Mouse (Mus musculus) hindbrain, postnatal 0 days (tissue): Measurements from ENCODE around the gene Gng3. TPM values are rescaled to one million over a fixed set of nuclear protein-coding genes. Genes with fewer than 3 reads are reported as not detected.

ENCODE experiments used
- ATAC-seq: fragments of 200-750 bp; cut with Nextera tagmentation; 2 replicates; pipeline ENCODE4 v1.8.0; 2017; ENCODE audit warnings: mild to moderate bottlenecking, moderate TSS enrichment, moderate library complexity
- DNase-seq: peaks from one replicate; pipeline ENCODE4 v3.0.0-alpha.2; 2015; ENCODE audit warnings: low spot score
- H3K27ac ChIP-seq: fragments of 300-500 bp; sonication (generic); 2 replicates; pipeline ENCODE4 v1.5.1; 2014; ENCODE audit warnings: mild to moderate bottlenecking
- H3K27me3 ChIP-seq: fragments of 300-500 bp; sonication (generic); 2 replicates; pipeline ENCODE4 v1.6.1; 2014; ENCODE audit warnings: low read length, mixed read lengths; ENCODE audit not compliant: insufficient read depth
- H3K36me3 ChIP-seq: fragments of 300-500 bp; sonication (generic); 2 replicates; pipeline ENCODE4 v1.6.1; 2014; ENCODE audit warnings: low read length, mixed read lengths; ENCODE audit not compliant: insufficient read depth
- H3K4me1 ChIP-seq: fragments of 300-500 bp; sonication (generic); 2 replicates; pipeline ENCODE4 v1.6.1; 2014; ENCODE audit warnings: antibody characterized with exemption, low read length, mixed read lengths; ENCODE audit not compliant: insufficient read depth
- H3K4me2 ChIP-seq: fragments of 300-500 bp; sonication (generic); 2 replicates; pipeline ENCODE4 v1.6.1; 2014; ENCODE audit warnings: low read depth, mild to moderate bottlenecking, low read length, moderate library complexity, mixed read lengths
- H3K4me3 ChIP-seq: fragments of 300-500 bp; sonication (generic); 2 replicates; pipeline ENCODE4 v1.5.1; 2014; ENCODE audit warnings: low read length
- H3K9ac ChIP-seq: fragments of 300-500 bp; sonication (generic); replicated peaks from 2 replicates; pipeline ENCODE4 v1.6.1; 2014; ENCODE audit warnings: mild to moderate bottlenecking, low read length, moderate library complexity, mixed read lengths
- H3K9me3 ChIP-seq: fragments of 300-500 bp; sonication (generic); 2 replicates; pipeline ENCODE4 v1.6.1; 2016; ENCODE audit warnings: low read length, mixed read lengths
- CTCF ChIP-seq: IDR thresholded peaks from 2 replicates; pipeline ENCODE4 v1.5.1; 2016; ENCODE audit warnings: antibody characterized with exemption, control low read depth, low read depth
- WGBS: fragments of 180-500 bp; shearing (Covaris S2); extraction: QIAGEN DNeasy Blood & Tissue Kit; methylation state at CpG from one replicate; pipeline ENCODE4 v1.1.7; 2014; 5-methylcytosine and 5-hydroxymethylcytosine counted together
- polyA plus RNA-seq: library from polyadenylated mRNA; unstranded; fragments of >200 nt; fragmentation: Nextera tagmentation; extraction: Ambion mirVana; gene quantifications from 2 replicates; pipeline ENCODE4 v1.2.1, GENCODE M21; 2015
- total RNA-seq: library from RNA; depleted of rRNA; stranded (reverse); fragments of >200 nt; gene quantifications from 2 replicates; pipeline ENCODE4 v1.2.3, GENCODE M21; 2014

Gng3 gene
- total and polyA plus RNA-seq, 2 experiments from 2014 or later, result 93.2 to 626 TPM

DNA sequence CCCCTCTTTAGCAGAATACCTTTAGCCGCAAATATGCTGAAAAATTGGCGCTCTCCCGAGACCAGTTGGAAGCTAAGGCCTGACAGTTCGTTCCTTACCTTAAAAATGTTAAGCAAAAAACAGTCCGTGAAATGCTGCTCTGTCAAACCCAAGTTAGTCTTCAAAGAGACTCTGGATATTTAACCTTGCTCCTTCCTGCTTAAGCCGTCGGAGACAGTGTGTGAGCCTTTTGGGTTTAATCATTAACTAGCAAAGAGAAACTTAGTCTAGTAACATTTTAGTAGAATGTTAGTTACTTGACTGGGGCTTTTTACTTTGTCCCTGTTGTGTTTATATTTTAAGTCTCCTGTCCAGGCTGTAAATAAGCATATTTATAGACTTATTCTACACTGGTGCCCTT, 17.8 kb downstream of the Gng3 start:
- Histone ChIP-seq H3K9me3 (no peaks in the 10 kb centered on the region), H3K9ac (peak overlapping the region; percentile 98), H3K27ac (peak overlapping the region; percentile 99; the same call in 1 of the 2 replicates), H3K36me3 (peaks cover 24% of the 10 kb centered on the region), H3K4me2 (peak overlapping the region; percentile 95), H3K4me1 (peaks cover 25% of the 10 kb centered on the region), H3K27me3 (no peaks in the 10 kb centered on the region), H3K4me3 (peak overlapping the region; percentile 96)
- no peak for DNase-seq
- under 1% methylated on average over 7 of the region's 7 CpGs for WGBS
- no peak for ATAC-seq
- no peak for TF ChIP-seq CTCF

- DNase-seq (no peak), ATAC-seq (no peak)
- peak overlapping the region; percentile 98 for H3K9ac ChIP-seq
- TF ChIP-seq CTCF, result no peak
- H3K4me3 ChIP-seq, result peak overlapping the region; percentile 96
- WGBS, result under 1% methylated on average over 46 of the region's 48 CpGs
- H3K27ac ChIP-seq, result peak overlapping the region; percentile 99
- H3K9me3 ChIP-seq, result no peaks in the 10 kb centered on the region
- peak overlapping the region; percentile 95 for H3K4me2 ChIP-seq
- H3K4me1 ChIP-seq, result peaks cover 29% of the 10 kb centered on the region
- H3K36me3 ChIP-seq, result peaks cover 19% of the 10 kb centered on the region
- no peaks in the 10 kb centered on the region for H3K27me3 ChIP-seq
These were observed 18.5 kb downstream of the Gng3 start for GRCm38 (mm10) chr19:8820424-8820956.

GRCm38 (mm10) chr19:8819596-8820423, 19.2 kb downstream of the Gng3 start, which contains the start of gene Hnrnpul2:
Gene Hnrnpul2 (plus strand): TSS chr19:8820010.
- peak within 1 kb of the TSS; percentile 99 for H3K27ac ChIP-seq
- H3K27me3 ChIP-seq, result no peaks in the 10 kb centered on the region
- WGBS, result under 1% methylated on average over 82 of the region's 83 CpGs
- peaks cover 30% of the 10 kb centered on the region for H3K4me1 ChIP-seq
- H3K9ac ChIP-seq, result peak within 1 kb of the TSS; percentile 98
- H3K36me3 ChIP-seq, result peaks cover 12% of the 10 kb centered on the region
- no peak for TF ChIP-seq CTCF
- no peaks in the 10 kb centered on the region for H3K9me3 ChIP-seq
- H3K4me2 ChIP-seq, result peak within 1 kb of the TSS; percentile 95
- ATAC-seq (peak; percentile 96), DNase-seq (peak; percentile 100)
- H3K4me3 ChIP-seq, result peak within 1 kb of the TSS; percentile 96

GRCm38 (mm10) chr19:8818801-8819595, 20.0 kb downstream of the Gng3 start, which contains the start of gene Ttc9c:
Gene Ttc9c (minus strand): TSS chr19:8819333.
- H3K9me3 ChIP-seq, result no peaks in the 10 kb centered on the region
- peak within 1 kb of the TSS; percentile 99 for H3K27ac ChIP-seq
- ATAC-seq (peak; percentile 93), DNase-seq (peak; percentile 99)
- WGBS, result under 1% methylated on average over 33 of the region's 33 CpGs
- no peaks in the 10 kb centered on the region for H3K27me3 ChIP-seq
- peaks cover 10% of the 10 kb centered on the region; the same call in 1 of the 2 replicates for H3K36me3 ChIP-seq
- H3K4me2 ChIP-seq, result peak within 1 kb of the TSS; percentile 95
- peak within 1 kb of the TSS; percentile 98 for H3K9ac ChIP-seq
- no peak for TF ChIP-seq CTCF
- H3K4me3 ChIP-seq, result peak within 1 kb of the TSS; percentile 96
- peaks cover 30% of the 10 kb centered on the region for H3K4me1 ChIP-seq

DNA sequence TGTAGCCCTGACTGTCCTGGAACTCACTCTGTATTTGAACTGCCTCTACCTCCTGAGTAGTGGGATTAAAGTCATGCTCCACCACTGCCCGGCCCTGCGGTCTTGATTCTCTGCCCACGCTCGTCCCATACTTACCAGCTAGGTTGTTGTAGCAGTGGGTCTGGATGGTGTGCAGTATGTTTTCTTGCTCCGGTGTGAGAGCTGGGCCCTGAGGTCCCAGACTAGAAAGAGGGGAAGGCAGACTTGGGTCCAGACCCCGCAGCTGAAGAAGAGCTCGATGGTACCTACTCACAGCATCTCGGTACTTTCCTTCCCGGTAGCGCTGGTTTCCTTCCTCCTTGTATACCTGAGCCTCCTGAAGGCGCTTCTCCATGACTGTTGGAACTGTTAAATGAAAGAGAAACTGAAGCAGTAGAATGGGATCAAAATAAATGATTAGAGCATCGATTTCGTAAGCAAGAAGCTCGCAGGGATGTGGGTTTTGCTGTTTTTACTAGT, 20.6 kb downstream of the Gng3 start:
- DNase-seq, result no peak
- peaks cover 30% of the 10 kb centered on the region for H3K4me1 ChIP-seq
- TF ChIP-seq CTCF, result no peak
- peak overlapping the region; percentile 96 for H3K4me3 ChIP-seq
- H3K4me2 ChIP-seq, result peak overlapping the region; percentile 95
- WGBS, result 38% methylated on average over 14 of the region's 14 CpGs
- peak overlapping the region; percentile 98 for H3K9ac ChIP-seq
- no peaks in the 10 kb centered on the region for H3K9me3 ChIP-seq
- no peak for ATAC-seq
- no peaks in the 10 kb centered on the region for H3K27me3 ChIP-seq
- H3K27ac ChIP-seq, result peak overlapping the region; percentile 99
- H3K36me3 ChIP-seq, result peaks cover 6% of the 10 kb centered on the region; the same call in 1 of the 2 replicates

DNA sequence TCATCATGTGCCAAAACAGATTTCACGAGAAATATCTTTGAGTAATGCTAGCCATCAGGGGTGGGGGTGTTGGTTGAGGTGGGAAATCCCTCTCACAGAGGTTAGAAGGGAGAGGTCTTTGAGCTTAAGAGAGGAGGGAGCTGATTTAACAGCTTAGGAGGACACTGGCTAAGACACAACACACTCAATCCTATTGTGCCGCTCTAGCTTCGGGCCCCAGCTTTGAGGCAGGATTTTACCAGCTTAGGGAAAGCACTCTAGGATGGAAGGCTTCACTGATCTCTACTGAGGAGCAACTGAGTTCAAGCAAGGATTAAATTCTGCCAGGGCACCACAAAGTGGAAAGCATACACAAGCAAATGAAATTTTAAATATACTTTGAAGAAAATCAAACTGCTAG, 22.0 kb downstream of the Gng3 start:
- Histone ChIP-seq H3K4me2 (peak overlapping the region; percentile 5; the same call in 1 of the 2 replicates), H3K4me3 (no peak overlapping the region), H3K4me1 (peaks cover 21% of the 10 kb centered on the region), H3K27me3 (no peaks in the 10 kb centered on the region), H3K9me3 (no peaks in the 10 kb centered on the region), H3K9ac (peak overlapping the region; percentile 10; the same call in 1 of the 2 replicates), H3K36me3 (peaks cover 7% of the 10 kb centered on the region; the same call in 1 of the 2 replicates), H3K27ac (no peak overlapping the region)
- DNase-seq (no peak), ATAC-seq (no peak)
- 65% methylated on average over 3 of the region's 3 CpGs for WGBS
- 0 out of 2 replicates have a peak, but pooled peaks have one; percentile 2 for TF ChIP-seq CTCF
